ENCODE assay signal across 14 mouse cellular contexts in the genomic region with DNA sequence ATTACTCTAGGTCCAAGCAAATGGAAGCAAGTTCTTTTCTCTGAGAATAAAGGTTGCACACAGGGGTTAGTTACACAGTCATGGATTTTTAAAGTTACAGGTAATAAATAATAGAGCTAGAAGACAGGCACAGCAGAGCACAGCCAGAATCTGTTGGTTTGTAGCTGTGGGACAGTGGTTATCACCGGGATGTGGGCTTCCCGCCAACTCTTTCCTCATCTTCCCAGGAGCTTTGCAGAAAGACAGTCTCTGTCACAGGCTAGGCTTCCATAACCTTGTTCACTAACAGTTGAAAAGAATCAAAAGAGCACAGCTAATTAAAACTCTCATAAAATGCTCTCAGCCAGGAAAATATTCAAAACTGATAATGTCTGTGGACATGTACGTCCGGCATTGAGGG. TPM values are rescaled to one million over a fixed set of nuclear protein-coding genes. Genes with fewer than 3 reads are reported as not detected.
A peak's percentile ranks its signal among the peaks of the same experiment; 100 is the strongest.
DNase-seq lines count a peak whose midpoint lies in the region.
"Had no signal": no experiment of that assay in that cellular context is flagged by ENCODE, and none has a peak within 500 bp of the region (broad histone marks: within the 10 kb centered on the region; RNA-seq: fewer than 3 reads in every experiment).

No protein-coding gene starts in this region.

- peak; percentile 52 for DNase-seq in adrenal gland, adult 2 months
- DNase-seq in adrenal gland, adult 8-10 months, result no peak
- peak; percentile 42 for DNase-seq in kidney, postnatal 10 days
- DNase-seq in kidney, adult 11 months, result no peak
- peak; percentile 37 for DNase-seq in urinary bladder, postnatal 14 days (ENCODE audit: low spot score)
- no peak for DNase-seq in urinary bladder, postnatal 10 days (ENCODE audit: low spot score)
- no peak for DNase-seq in layer of hippocampus, adult 8-10 months (ENCODE audit: low spot score in 2 of 2)
- no peak for DNase-seq in embryo, embryonic 10 days (ENCODE audit: low spot score)
- DNase-seq: cerebellum, postnatal 14 days; left cerebral cortex, postnatal 4 days had no signal

RNA-seq across cellular contexts. Expression of gene Pon1, which starts 42.6 kb away (rescaled TPM):
- total RNA-seq in adrenal gland, adult 2 months (2021), result 10 to 100 TPM; 12.6 to 19.6 TPM
- 0.35 and 1.6 TPM in 2 replicates for polyA plus RNA-seq in adrenal gland, adult 2 months (2012; rRNA removed)
- 1 to 10 TPM; 1.3 to 4.7 (median 2.8) TPM for total RNA-seq in adrenal gland, adult 8-10 months (2022)
- not detected for total RNA-seq in layer of hippocampus, adult 8-10 months (2022)
- total RNA-seq: ES-E14; layer of hippocampus, adult 2 months; left cerebral cortex, postnatal 4 days had no signal
- polyA plus RNA-seq: frontal cortex, adult 2 months; thymus, postnatal 0 days had no signal

Comparison
In these comparisons a context has a peak if more than half of its experiments do, and no peak if none do; other contexts are left out.
1. DNase-seq: peak in adrenal gland, adult 2 months (single experiment), kidney, postnatal 10 days (single experiment) and urinary bladder, postnatal 14 days (single experiment); none in adrenal gland, adult 8-10 months (single experiment), kidney, adult 11 months (single experiment), urinary bladder, postnatal 10 days (single experiment), layer of hippocampus, adult 8-10 months (0 of 2) and embryo, embryonic 10 days (single experiment).